Mouse (Mus musculus) forebrain, embryonic 14.5 days (tissue): ENCODE measurements around the gene Tcf12. TPM values are rescaled to one million over a fixed set of nuclear protein-coding genes. Genes with fewer than 3 reads are reported as not detected.
A peak's percentile ranks its signal among the peaks of the same experiment; 100 is the strongest.

ENCODE experiments used
- ATAC-seq: fragments of 200-750 bp; cut with Nextera tagmentation; 2 replicates; pipeline ENCODE4 v1.8.0; 2017; ENCODE audit warnings: mild to moderate bottlenecking, moderate library complexity
- DNase-seq: peaks from one replicate; pipeline ENCODE4 v3.0.0-alpha.2; 2015; ENCODE audit warnings: low spot score
- H3K27ac ChIP-seq: fragments of 300-500 bp; sonication (generic); 2 replicates; pipeline ENCODE4 v1.5.1; 2014; ENCODE audit warnings: low read depth, mild to moderate bottlenecking, control low read depth, low read length, moderate library complexity
- H3K27me3 ChIP-seq: fragments of 300-500 bp; sonication (generic); replicated peaks from 2 replicates; pipeline ENCODE4 v1.6.1; 2014; ENCODE audit warnings: low read length, control low read depth, mixed read lengths; ENCODE audit not compliant: control insufficient read depth, insufficient read depth
- H3K36me3 ChIP-seq: fragments of 300-500 bp; sonication (generic); 2 replicates; pipeline ENCODE4 v1.6.1; 2014; ENCODE audit warnings: low read length, control low read depth; ENCODE audit not compliant: control insufficient read depth, insufficient read depth
- H3K4me1 ChIP-seq: fragments of 300-500 bp; sonication (generic); 2 replicates; pipeline ENCODE4 v1.6.1; 2014; ENCODE audit warnings: antibody characterized with exemption, low read length, control low read depth; ENCODE audit not compliant: control insufficient read depth, insufficient read depth
- H3K4me2 ChIP-seq: fragments of 300-500 bp; sonication (generic); 2 replicates; pipeline ENCODE4 v1.6.1; 2014; ENCODE audit warnings: mild to moderate bottlenecking, control low read depth, low read length
- H3K4me3 ChIP-seq: fragments of 300-500 bp; sonication (generic); 2 replicates; pipeline ENCODE4 v1.5.1; 2014; ENCODE audit warnings: low read depth, low read length, control low read depth
- H3K9ac ChIP-seq: fragments of 300-500 bp; sonication (generic); 2 replicates; pipeline ENCODE4 v1.6.1; 2014; ENCODE audit warnings: mild to moderate bottlenecking, low read length, control low read depth, moderate library complexity
- H3K9me3 ChIP-seq: fragments of 300-500 bp; sonication (generic); replicated peaks from 2 replicates; pipeline ENCODE4 v1.6.1; 2016; ENCODE audit warnings: low read length, control low read depth, mixed read lengths; ENCODE audit not compliant: control insufficient read depth
- WGBS: fragments of 180-500 bp; shearing (Covaris S2); extraction: QIAGEN DNeasy Blood & Tissue Kit; methylation state at CpG from one replicate; pipeline ENCODE4 v1.1.7; 2014; 5-methylcytosine and 5-hydroxymethylcytosine counted together
- polyA plus RNA-seq: library from polyadenylated mRNA; unstranded; fragments of >200 nt; fragmentation: Nextera tagmentation; extraction: Ambion mirVana; gene quantifications from 2 replicates; pipeline ENCODE4 v1.2.1, GENCODE M21; 2014

Tcf12 gene
- polyA plus RNA-seq, 1 experiment from 2014 or later = 68.1 TPM

GRCm38 (mm10) chr9:71812402-71812801 is 299.3 kb downstream of the Tcf12 start:
- WGBS = 24% methylated on average over 4 of the region's 4 CpGs
- DNase-seq (no peak), ATAC-seq (no peak)
- H3K36me3 ChIP-seq = no peaks in the 10 kb centered on the region
- no peak overlapping the region for H3K4me3 ChIP-seq
- no peak overlapping the region for H3K4me2 ChIP-seq
- H3K9me3 ChIP-seq = no peaks in the 10 kb centered on the region
- no peak overlapping the region for H3K9ac ChIP-seq
- H3K4me1 ChIP-seq = no peaks in the 10 kb centered on the region
- H3K27me3 ChIP-seq = no peaks in the 10 kb centered on the region
- H3K27ac ChIP-seq = no peak overlapping the region

DNA sequence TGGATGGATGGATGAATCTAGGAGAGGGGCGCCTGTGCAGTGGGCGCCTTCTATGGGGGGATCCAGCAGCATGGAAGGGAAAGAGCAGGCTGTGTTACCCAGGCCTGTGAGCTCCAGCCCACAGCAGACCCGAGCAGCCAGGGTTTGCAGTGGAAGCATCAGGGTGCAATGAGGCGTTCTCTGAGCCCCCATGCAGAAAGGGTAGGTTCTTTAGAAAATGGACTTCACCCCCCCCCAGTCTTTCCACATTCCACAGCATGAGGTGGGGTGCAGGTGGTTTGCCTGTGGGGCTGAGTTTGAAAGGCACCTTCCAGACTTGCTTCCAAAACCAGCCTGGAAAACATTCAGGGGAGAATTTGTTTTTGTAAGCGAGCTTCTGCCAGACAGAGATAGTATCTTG is 300.3 kb downstream of the Tcf12 start:
- Histone ChIP-seq H3K27me3 (no peaks in the 10 kb centered on the region), H3K27ac (no peak overlapping the region), H3K4me2 (no peak overlapping the region), H3K9ac (no peak overlapping the region), H3K4me3 (no peak overlapping the region), H3K9me3 (no peaks in the 10 kb centered on the region), H3K36me3 (no peaks in the 10 kb centered on the region), H3K4me1 (no peaks in the 10 kb centered on the region)
- ATAC-seq (no peak), DNase-seq (no peak)
- 66% methylated on average over 5 of the region's 5 CpGs for WGBS

- H3K36me3 ChIP-seq = no peaks in the 10 kb centered on the region
- H3K4me1 ChIP-seq = no peaks in the 10 kb centered on the region
- WGBS = 75% methylated on average over 2 of the region's 2 CpGs
- no peak for DNase-seq
- no peak for ATAC-seq
- no peak overlapping the region for H3K27ac ChIP-seq
- H3K4me2 ChIP-seq = no peak overlapping the region
- no peaks in the 10 kb centered on the region for H3K27me3 ChIP-seq
- no peaks in the 10 kb centered on the region for H3K9me3 ChIP-seq
- H3K9ac ChIP-seq = no peak overlapping the region
- H3K4me3 ChIP-seq = no peak overlapping the region
Measured at GRCm38 (mm10) chr9:71810723-71811122, 300.9 kb downstream of the Tcf12 start.

DNA sequence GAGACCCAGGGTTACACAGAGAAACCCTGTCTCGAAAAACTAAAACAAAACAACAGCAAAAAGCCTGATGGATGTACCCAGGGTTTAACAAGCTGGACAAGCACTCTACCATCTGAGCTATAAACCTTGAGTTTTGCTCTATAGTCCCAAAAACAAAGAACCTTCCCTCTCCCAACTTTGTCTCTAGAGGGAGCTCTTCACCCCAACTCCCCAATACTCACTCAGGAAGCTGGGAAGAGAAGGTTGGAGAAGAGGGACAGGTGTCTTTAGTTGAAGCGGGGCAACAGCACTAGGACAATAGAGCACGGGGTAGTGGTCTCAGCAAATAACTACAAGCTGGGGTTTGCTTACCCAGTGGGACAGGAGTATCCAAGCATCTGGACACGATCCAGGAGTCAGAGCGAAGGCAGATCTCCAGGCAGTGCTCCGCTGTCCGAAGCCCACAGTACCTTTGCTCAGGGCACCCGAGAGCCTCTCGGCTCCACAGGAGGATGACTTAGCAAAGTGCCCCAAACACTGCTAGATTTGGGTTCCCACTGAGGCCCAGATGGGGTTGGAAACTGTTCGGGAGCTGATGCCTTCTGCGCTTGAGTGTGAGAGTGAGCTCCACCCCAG is 302.9 kb downstream of the Tcf12 start:
- Histone ChIP-seq H3K9ac (no peak overlapping the region), H3K36me3 (no peaks in the 10 kb centered on the region), H3K27ac (no peak overlapping the region), H3K4me2 (peak overlapping the region; percentile 2; the same call in 1 of the 2 replicates), H3K4me1 (no peaks in the 10 kb centered on the region), H3K4me3 (no peak overlapping the region), H3K27me3 (no peaks in the 10 kb centered on the region), H3K9me3 (no peaks in the 10 kb centered on the region)
- WGBS = 40% methylated on average over 11 of the region's 11 CpGs
- ATAC-seq = no peak
- peak; percentile 31 for DNase-seq

GRCm38 (mm10) chr9:71807801-71808200 is 303.9 kb downstream of the Tcf12 start:
- DNase-seq = no peak
- Histone ChIP-seq H3K4me1 (no peaks in the 10 kb centered on the region), H3K4me3 (no peak overlapping the region), H3K9me3 (no peaks in the 10 kb centered on the region), H3K27ac (no peak overlapping the region), H3K27me3 (no peaks in the 10 kb centered on the region), H3K4me2 (no peak overlapping the region), H3K9ac (no peak overlapping the region), H3K36me3 (no peaks in the 10 kb centered on the region)
- ATAC-seq = no peak
- 87% methylated on average over 4 of the region's 4 CpGs for WGBS

- no peak overlapping the region for H3K27ac ChIP-seq
- H3K4me1 ChIP-seq = no peaks in the 10 kb centered on the region
- no peak overlapping the region for H3K4me2 ChIP-seq
- H3K27me3 ChIP-seq = no peaks in the 10 kb centered on the region
- ATAC-seq (peak; percentile 74), DNase-seq (peak; percentile 79)
- WGBS = 8% methylated on average over 2 of the region's 2 CpGs
- no peaks in the 10 kb centered on the region for H3K9me3 ChIP-seq
- H3K9ac ChIP-seq = no peak overlapping the region
- no peaks in the 10 kb centered on the region for H3K36me3 ChIP-seq
- H3K4me3 ChIP-seq = no peak overlapping the region
Measured at GRCm38 (mm10) chr9:71806422-71806805, 305.3 kb downstream of the Tcf12 start.

GRCm38 (mm10) chr9:71805646-71806421 is 305.8 kb downstream of the Tcf12 start:
- no peak for DNase-seq
- H3K9ac ChIP-seq = no peak overlapping the region
- ATAC-seq = peak; percentile 12; the same call in 1 of the 2 replicates

GRCm38 (mm10) chr9:71804116-71804515 is 307.6 kb downstream of the Tcf12 start:
- no peaks in the 10 kb centered on the region for H3K27me3 ChIP-seq
- no peak overlapping the region for H3K4me2 ChIP-seq
- H3K36me3 ChIP-seq = no peaks in the 10 kb centered on the region
- no peak for DNase-seq
- no peaks in the 10 kb centered on the region for H3K9me3 ChIP-seq
- no peak overlapping the region for H3K27ac ChIP-seq
- 35% methylated on average over 6 of the region's 6 CpGs for WGBS
- no peak overlapping the region for H3K4me3 ChIP-seq
- ATAC-seq = no peak
- no peak overlapping the region for H3K9ac ChIP-seq
- H3K4me1 ChIP-seq = no peaks in the 10 kb centered on the region

More at GRCm38 (mm10) chr9:71805646-71806421, 305.8 kb downstream of the Tcf12 start:
- H3K4me2 ChIP-seq = no peak overlapping the region
- no peaks in the 10 kb centered on the region for H3K36me3 ChIP-seq
- no peak overlapping the region for H3K4me3 ChIP-seq
- H3K27me3 ChIP-seq = no peaks in the 10 kb centered on the region
- H3K9me3 ChIP-seq = no peaks in the 10 kb centered on the region
- no peaks in the 10 kb centered on the region for H3K4me1 ChIP-seq
- 80% methylated on average over 6 of the region's 6 CpGs for WGBS
- no peak overlapping the region for H3K27ac ChIP-seq

DNA sequence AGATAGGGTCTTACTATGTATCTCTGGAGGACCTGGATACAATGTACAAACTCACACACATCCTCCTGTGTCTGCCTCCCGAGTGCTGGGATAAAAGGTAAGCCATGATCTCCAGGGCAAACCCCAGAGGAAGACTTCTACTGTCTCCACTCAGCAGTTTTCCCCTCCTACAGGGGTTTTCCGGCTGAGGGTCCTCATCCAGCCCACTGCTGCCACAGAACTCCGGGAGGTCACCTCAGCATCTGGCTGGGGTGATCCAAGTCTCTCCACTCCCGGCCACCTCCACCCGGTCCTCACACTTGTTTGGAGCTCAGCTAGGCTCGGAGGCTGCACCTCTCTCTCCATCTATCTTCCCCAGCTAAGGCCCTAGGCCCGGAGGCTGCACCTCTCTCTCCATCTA is 308.4 kb downstream of the Tcf12 start:
- Histone ChIP-seq H3K27ac (no peak overlapping the region), H3K9ac (no peak overlapping the region), H3K27me3 (no peaks in the 10 kb centered on the region), H3K4me1 (no peaks in the 10 kb centered on the region), H3K4me3 (no peak overlapping the region), H3K9me3 (no peaks in the 10 kb centered on the region), H3K4me2 (no peak overlapping the region), H3K36me3 (no peaks in the 10 kb centered on the region)
- DNase-seq (no peak), ATAC-seq (no peak)
- WGBS = 68% methylated on average over 7 of the region's 7 CpGs
